Mouse (Mus musculus): ENCODE data around the gene Pde7b. TPM values are rescaled to one million over a fixed set of nuclear protein-coding genes. Genes with fewer than 3 reads are reported as not detected.

The Pde7b gene
- polyA plus RNA-seq, 1 experiment from 2014 or later = 4.2 TPM

- Histone ChIP-seq H3K36me3 (no peaks in the 10 kb centered on the region), H3K9me3 (no peaks in the 10 kb centered on the region), H3K27ac (no peak overlapping the region), H3K27me3 (ENCODE audit: insufficient read depth, poor library complexity, severe bottlenecking) (no peaks in the 10 kb centered on the region), H3K4me1 (peaks cover 5% of the 10 kb centered on the region; the same call in 1 of the 2 replicates), H3K4me3 (no peak overlapping the region)
- no peak for DNase-seq (ENCODE audit: low spot score)
- 88% methylated on average over 9 of the region's 9 CpGs for WGBS
These were observed 347.3 kb downstream of the Pde7b start for GRCm38 (mm10) chr10:20377621-20378020.

- WGBS = 91% methylated on average over 5 of the region's 5 CpGs
- no peak for DNase-seq (ENCODE audit: low spot score)
- Histone ChIP-seq H3K27me3 (ENCODE audit: insufficient read depth, poor library complexity, severe bottlenecking) (no peaks in the 10 kb centered on the region), H3K4me3 (no peak overlapping the region), H3K27ac (no peak overlapping the region), H3K9me3 (0 out of 2 replicates have a peak, but pooled peaks cover 7% of the 10 kb centered on the region), H3K36me3 (no peaks in the 10 kb centered on the region), H3K4me1 (no peaks in the 10 kb centered on the region)
These were observed 352.8 kb downstream of the Pde7b start for GRCm38 (mm10) chr10:20372046-20372445.

GRCm38 (mm10) chr10:20362450-20363118 is 362.3 kb downstream of the Pde7b start:
- Histone ChIP-seq H3K4me3 (no peak overlapping the region), H3K9me3 (0 out of 2 replicates have a peak, but pooled peaks cover 2% of the 10 kb centered on the region), H3K4me1 (no peaks in the 10 kb centered on the region), H3K27me3 (ENCODE audit: insufficient read depth, poor library complexity, severe bottlenecking) (no peaks in the 10 kb centered on the region), H3K27ac (no peak overlapping the region), H3K36me3 (peaks cover 14% of the 10 kb centered on the region)
- 59% methylated on average over 4 of the region's 4 CpGs for WGBS
- no peak for DNase-seq (ENCODE audit: low spot score)

GRCm38 (mm10) chr10:20361542-20362449 is 363.1 kb downstream of the Pde7b start:
- Histone ChIP-seq H3K4me3 (no peak overlapping the region), H3K9me3 (no peaks in the 10 kb centered on the region), H3K4me1 (no peaks in the 10 kb centered on the region), H3K27ac (no peak overlapping the region), H3K27me3 (ENCODE audit: insufficient read depth, poor library complexity, severe bottlenecking) (no peaks in the 10 kb centered on the region), H3K36me3 (peaks cover 22% of the 10 kb centered on the region)
- no peak for DNase-seq (ENCODE audit: low spot score)
- 59% methylated on average over 10 of the region's 10 CpGs for WGBS

- Histone ChIP-seq H3K27ac (no peak overlapping the region), H3K36me3 (peaks cover 28% of the 10 kb centered on the region), H3K4me3 (0 out of 2 replicates have a peak overlapping the region, but pooled peaks have one; percentile 79), H3K27me3 (ENCODE audit: insufficient read depth, poor library complexity, severe bottlenecking) (no peaks in the 10 kb centered on the region), H3K9me3 (no peaks in the 10 kb centered on the region), H3K4me1 (peaks cover 7% of the 10 kb centered on the region; the same call in 1 of the 2 replicates)
- no peak for DNase-seq (ENCODE audit: low spot score)
- 93% methylated on average over 2 of the region's 2 CpGs for WGBS
These were observed 376.0 kb downstream of the Pde7b start for GRCm38 (mm10) chr10:20348894-20349293.

Other genes starting within 250 kb of the Pde7b start
- gene Ahi1, start 227.5 kb upstream of the Pde7b start, polyA plus RNA-seq (2016; fragmentation: Nextera tagmentation; extraction: Ambion mirVana) = 5.2 and 6.5 TPM in 2 replicates